Mouse (Mus musculus) thymus, adult 2 months (tissue): ENCODE measurements around the gene Shc3. TPM values are rescaled to one million over a fixed set of nuclear protein-coding genes. Genes with fewer than 3 reads are reported as not detected.

Experiments used
- DNase-seq: peaks from one replicate; pipeline ENCODE4 v3.0.0; 2021
- H3K27ac ChIP-seq: fragments of 200-500 bp; 2 replicates; pipeline ENCODE4 v1.5.1; 2012; ENCODE audit warnings: low read length, control low read depth; ENCODE audit not compliant: control insufficient read depth, insufficient read depth
- H3K27me3 ChIP-seq: fragments of 200-500 bp; 2 replicates; pipeline ENCODE4 v1.6.1; 2012; ENCODE audit warnings: mild to moderate bottlenecking, low read length, moderate library complexity, mixed read lengths; ENCODE audit not compliant: control insufficient read depth, insufficient read depth
- H3K36me3 ChIP-seq: fragments of 200-500 bp; 2 replicates; pipeline ENCODE4 v1.6.1; 2012; ENCODE audit warnings: mild to moderate bottlenecking, low read length, moderate library complexity; ENCODE audit not compliant: control insufficient read depth, insufficient read depth
- H3K4me1 ChIP-seq: fragments of 200-500 bp; replicated peaks from 2 replicates; pipeline ENCODE4 v1.6.1; 2012; ENCODE audit warnings: low read length; ENCODE audit not compliant: control insufficient read depth, insufficient read depth
- H3K4me3 ChIP-seq: fragments of 200-500 bp; 2 replicates; pipeline ENCODE4 v1.5.1; 2012; ENCODE audit warnings: mild to moderate bottlenecking, low read length, control low read depth, moderate library complexity; ENCODE audit not compliant: control insufficient read depth, insufficient read depth
- CTCF ChIP-seq: fragments of 200-500 bp; IDR thresholded peaks from 2 replicates; pipeline ENCODE4 v1.5.1; 2012; ENCODE audit warnings: mild to moderate bottlenecking, control low read depth, low read length, moderate library complexity, borderline replicate concordance; ENCODE audit not compliant: control insufficient read depth, poor library complexity, insufficient read depth; ENCODE audit errors: extremely low read depth
- POLR2A ChIP-seq: fragments of 200-500 bp; IDR thresholded peaks from 2 replicates; pipeline ENCODE4 v1.6.1; 2012; ENCODE audit warnings: mild to moderate bottlenecking, low read length, control low read depth, moderate library complexity; ENCODE audit not compliant: control insufficient read depth, poor library complexity, insufficient read depth; ENCODE audit errors: extremely low read depth
- WGBS: fragments of 180-500 bp; shearing (Covaris S2); methylation state at CpG from one replicate; pipeline ENCODE4 v1.1.7; 2018; 5-methylcytosine and 5-hydroxymethylcytosine counted together
- polyA plus RNA-seq: library from polyadenylated mRNA; depleted of rRNA; stranded (reverse); fragments of >200 nt; gene quantifications from 2 replicates; pipeline ENCODE4 v1.2.3, GENCODE M21; 2012

Gene Shc3
- polyA plus RNA-seq, 1 experiment: 0.69 TPM

DNA sequence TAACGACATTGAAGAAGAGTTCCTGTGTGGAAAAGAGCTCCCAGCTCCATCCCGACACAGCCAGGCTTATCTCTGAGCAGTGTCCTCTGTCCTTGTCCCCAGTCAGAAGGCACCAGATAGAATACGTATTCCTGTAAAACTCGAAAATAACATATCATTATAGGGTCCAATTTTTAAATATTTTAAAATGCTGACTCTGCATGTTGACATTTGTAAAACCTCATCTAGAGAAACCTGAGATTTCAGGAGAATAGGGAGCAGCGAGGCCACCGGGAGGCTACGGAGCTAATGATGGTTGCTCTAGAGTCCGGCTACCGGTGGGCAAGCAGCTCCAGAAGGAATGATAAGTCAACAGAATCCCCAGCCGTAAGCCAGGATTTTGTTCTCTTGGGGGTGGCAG lies 92.2 kb downstream of the Shc3 start:
- TF ChIP-seq CTCF (no peak), POLR2A (no peak)

DNA sequence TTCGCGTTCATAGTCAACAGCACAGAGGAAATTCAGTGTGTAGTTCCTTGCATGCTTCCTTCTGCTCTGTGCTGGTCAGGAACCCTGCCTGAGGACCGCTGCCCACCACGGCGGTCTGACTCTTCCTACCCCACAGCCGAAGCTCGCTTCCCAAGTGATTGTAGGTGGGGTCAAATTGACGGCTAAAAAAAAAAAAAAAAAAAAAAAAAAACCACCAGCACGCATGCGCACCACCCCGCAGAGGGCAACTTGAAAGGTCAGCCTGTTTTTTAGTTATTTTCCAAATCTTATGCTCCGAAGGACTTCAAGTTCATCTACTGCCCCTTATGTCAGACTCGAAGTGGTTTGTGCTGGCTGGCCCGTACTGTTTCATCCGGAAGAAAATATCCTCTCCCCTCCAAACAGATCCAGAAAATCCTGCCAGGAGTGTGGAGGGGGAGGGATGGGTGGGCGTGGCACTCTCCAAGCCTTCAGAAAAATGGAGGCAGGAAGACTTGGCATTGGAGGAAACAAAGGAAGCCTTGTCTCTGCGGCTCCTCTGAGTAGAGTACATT lies 100.4 kb downstream of the Shc3 start:
- Histone ChIP-seq H3K36me3 (no peaks in the 10 kb centered on the region), H3K27me3 (no peaks in the 10 kb centered on the region), H3K4me3 (no peak overlapping the region), H3K4me1 (peaks cover 4% of the 10 kb centered on the region), H3K27ac (no peak overlapping the region)
- no peak for DNase-seq
- 81% methylated on average over 17 of the region's 17 CpGs for WGBS
- TF ChIP-seq CTCF: no peak
- no peak for TF ChIP-seq POLR2A

More for the DNA sequence above, 92.2 kb downstream of the Shc3 start:
- no peak overlapping the region for H3K27ac ChIP-seq
- H3K4me3 ChIP-seq: no peak overlapping the region
- no peaks in the 10 kb centered on the region for H3K27me3 ChIP-seq
- H3K36me3 ChIP-seq: no peaks in the 10 kb centered on the region
- DNase-seq: no peak
- H3K4me1 ChIP-seq: peaks cover 4% of the 10 kb centered on the region
- 88% methylated on average over 10 of the region's 10 CpGs for WGBS

DNA sequence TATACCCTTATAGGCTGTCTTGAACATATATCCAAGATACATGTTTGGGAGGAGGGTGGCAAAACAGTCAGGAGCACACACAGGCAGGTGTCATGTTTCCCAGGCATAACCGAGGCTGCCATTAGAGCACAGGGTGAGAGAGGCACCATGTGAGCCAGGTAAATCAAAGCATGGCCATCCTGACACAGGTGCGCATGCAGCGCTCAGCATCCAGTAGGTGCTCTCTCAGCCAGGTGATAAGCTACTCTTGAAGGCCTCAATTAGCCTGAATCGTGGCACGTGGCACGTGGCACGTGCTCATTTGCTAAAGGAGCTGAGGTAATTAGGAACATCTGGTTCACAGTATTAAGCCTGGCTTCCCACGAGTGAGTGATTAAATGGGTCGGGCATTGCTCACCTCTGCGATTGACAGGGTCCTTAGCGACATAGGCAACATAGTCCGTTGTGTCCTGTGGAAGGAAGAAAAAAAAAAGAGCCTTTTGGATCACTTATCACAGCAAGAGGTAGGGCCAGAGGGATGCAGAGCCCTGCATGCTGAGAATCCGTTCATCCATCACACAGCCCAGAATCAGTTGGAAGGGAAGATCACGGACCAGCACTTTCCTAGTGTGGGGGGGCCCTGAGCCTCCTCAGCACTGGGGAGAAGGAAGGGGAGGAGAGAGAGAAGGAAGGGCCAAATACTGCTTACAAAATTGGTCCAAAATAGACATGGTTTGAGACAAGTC lies 102.9 kb downstream of the Shc3 start:
- Histone ChIP-seq H3K36me3 (no peaks in the 10 kb centered on the region), H3K4me1 (no peaks in the 10 kb centered on the region), H3K27me3 (no peaks in the 10 kb centered on the region), H3K27ac (no peak overlapping the region), H3K4me3 (no peak overlapping the region)
- WGBS: 91% methylated on average over 14 of the region's 14 CpGs
- no peak for DNase-seq
- TF ChIP-seq CTCF (no peak), POLR2A (no peak)

DNA sequence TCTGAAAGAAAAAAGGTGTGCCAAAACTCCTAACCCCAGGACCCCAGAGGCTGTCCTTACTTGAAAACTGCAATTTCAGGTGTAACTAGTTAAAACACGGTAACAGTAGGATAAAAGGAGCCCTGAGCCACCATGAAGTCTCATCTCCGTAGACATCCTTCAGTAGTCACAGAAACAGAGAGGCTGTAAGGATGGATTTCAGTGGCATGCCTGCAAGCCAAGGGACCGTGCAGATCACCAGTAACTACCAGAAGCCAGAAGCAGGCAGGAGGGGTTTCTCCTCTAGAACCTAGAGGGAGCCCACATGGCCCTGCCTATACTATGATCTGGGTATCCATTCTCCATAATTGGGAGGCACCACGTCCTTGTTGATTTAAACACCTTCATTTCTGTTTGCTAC lies 104.9 kb downstream of the Shc3 start:
- 79% methylated on average over 4 of the region's 4 CpGs for WGBS
- DNase-seq: no peak
- TF ChIP-seq CTCF (no peak), POLR2A (no peak)

DNA sequence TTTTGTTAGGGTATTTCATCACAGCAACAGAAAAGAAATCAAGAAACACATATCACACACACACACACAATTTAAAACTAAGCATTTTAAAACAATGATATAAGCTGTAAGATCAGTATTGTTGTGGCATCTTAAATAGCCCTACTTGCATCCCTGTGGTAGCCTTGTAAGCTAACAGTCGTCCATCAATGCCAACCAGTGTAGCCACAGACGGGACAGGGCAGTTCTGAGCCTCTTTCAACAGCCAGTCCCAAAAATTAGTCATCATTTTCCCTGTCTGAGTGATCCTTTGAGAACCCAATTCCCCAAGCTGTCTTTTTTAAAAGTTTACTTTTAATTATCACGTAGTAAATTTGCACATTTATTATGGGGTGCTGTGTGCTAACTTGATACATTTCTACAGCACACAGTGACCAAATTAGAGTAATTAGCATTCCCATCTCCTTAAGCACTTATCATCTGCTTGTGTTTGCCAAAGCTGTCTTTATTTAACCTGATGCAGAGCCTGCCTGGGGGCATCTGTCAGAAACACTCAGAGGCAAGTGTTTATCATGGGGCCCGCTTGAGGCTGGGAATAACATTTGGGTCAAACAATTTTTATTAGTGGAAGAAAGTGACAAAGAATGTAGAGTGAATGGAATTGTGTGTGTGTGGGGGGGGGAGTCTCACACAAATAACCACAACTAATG lies 112.9 kb downstream of the Shc3 start:
- Histone ChIP-seq H3K27ac (no peak overlapping the region), H3K4me3 (no peak overlapping the region), H3K36me3 (no peaks in the 10 kb centered on the region), H3K27me3 (no peaks in the 10 kb centered on the region), H3K4me1 (no peaks in the 10 kb centered on the region)
- TF ChIP-seq CTCF (no peak), POLR2A (no peak)
- no peak for DNase-seq
- 62% methylated on average over 4 of the region's 4 CpGs for WGBS

More for the DNA sequence above, 104.9 kb downstream of the Shc3 start:
- Histone ChIP-seq H3K27me3 (no peaks in the 10 kb centered on the region), H3K36me3 (no peaks in the 10 kb centered on the region), H3K4me1 (no peaks in the 10 kb centered on the region), H3K4me3 (no peak overlapping the region), H3K27ac (no peak overlapping the region)

DNA sequence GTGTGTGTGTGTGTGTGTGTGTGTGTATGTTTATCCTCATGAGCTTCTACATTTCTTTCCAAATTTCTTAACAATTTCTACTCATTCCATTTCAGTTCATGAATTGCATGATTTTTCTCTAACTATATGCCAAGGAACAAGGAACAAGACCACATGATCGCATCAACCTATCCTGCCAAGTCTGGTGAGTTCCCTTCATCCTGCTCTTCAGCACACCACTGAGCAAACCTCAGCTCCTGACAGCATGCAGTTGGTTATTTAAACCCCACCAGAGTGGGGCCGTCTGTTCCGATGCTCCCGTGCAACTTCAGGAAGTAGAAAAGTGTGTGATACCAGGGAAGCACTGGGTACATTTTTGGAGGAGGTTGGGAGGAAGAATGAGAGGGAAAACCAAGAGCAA lies 122.7 kb downstream of the Shc3 start:
- Histone ChIP-seq H3K27me3 (no peaks in the 10 kb centered on the region), H3K27ac (no peak overlapping the region), H3K4me3 (no peak overlapping the region), H3K4me1 (no peaks in the 10 kb centered on the region), H3K36me3 (no peaks in the 10 kb centered on the region)
- TF ChIP-seq CTCF (no peak), POLR2A (no peak)
- WGBS: 70% methylated on average over 4 of the region's 4 CpGs
- no peak for DNase-seq

DNA sequence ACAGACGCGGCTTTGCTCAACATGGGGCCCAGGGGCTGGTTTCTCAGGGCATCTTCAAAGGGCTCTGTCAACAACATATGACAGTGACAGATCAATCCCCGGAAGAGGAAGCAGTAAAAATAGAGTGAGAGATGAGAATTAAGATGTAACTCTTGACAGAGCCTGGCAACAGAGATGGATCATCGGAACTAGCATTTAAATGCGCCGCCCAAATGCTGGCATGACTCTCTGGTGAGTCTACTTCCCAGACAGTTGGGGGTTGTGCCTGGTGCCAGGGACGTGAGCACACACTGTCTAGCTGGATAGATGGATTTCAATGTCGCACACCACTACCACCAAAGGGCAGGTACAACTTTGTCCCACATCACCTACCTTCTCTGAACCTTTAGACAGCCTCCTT lies 126.3 kb downstream of the Shc3 start:
- no peaks in the 10 kb centered on the region for H3K36me3 ChIP-seq
- DNase-seq: no peak
- WGBS: 92% methylated on average over 8 of the region's 8 CpGs
- TF ChIP-seq CTCF: no peak
- no peak for TF ChIP-seq POLR2A
- H3K27ac ChIP-seq: no peak overlapping the region
- no peaks in the 10 kb centered on the region for H3K27me3 ChIP-seq
- no peak overlapping the region for H3K4me3 ChIP-seq
- no peaks in the 10 kb centered on the region for H3K4me1 ChIP-seq
